16 mouse cellular contexts compared by ENCODE assay signal in genomic region chr10:97536921-97537320, GRCm38 (mm10). TPM values are rescaled to one million over a fixed set of nuclear protein-coding genes. Genes with fewer than 3 reads are reported as not detected.
DNase-seq lines count a peak whose midpoint lies in the region; ATAC-seq and TF ChIP-seq lines count a peak whose summit lies in the region.
"Had no signal": no experiment of that assay in that cellular context is flagged by ENCODE, and none has a peak within 500 bp of the region (broad histone marks: within the 10 kb centered on the region; RNA-seq: fewer than 3 reads in every experiment).

No protein-coding gene starts in this region.

- WGBS in embryonic facial prominence, embryonic 14.5 days = 30% methylated on average over 2 of the region's 2 CpGs
- 44% methylated on average over 2 of the region's 2 CpGs for WGBS in kidney, adult 2 months

- no peak overlapping the region for H3K9ac ChIP-seq in embryonic facial prominence, embryonic 14.5 days (ENCODE audit: low read depth, low read length)

- no peak overlapping the region for H3K4me3 ChIP-seq in embryonic facial prominence, embryonic 14.5 days (ENCODE audit: low read depth, low read length)
- H3K4me3 ChIP-seq in kidney, adult 2 months (ENCODE audit: insufficient read depth, low read depth, low read length) = no peak overlapping the region
- H3K4me3 ChIP-seq: erythroblast, embryonic 14.5 days; layer of hippocampus, adult 2 months had no signal

- no peak for TF ChIP-seq CTCF in kidney, adult 2 months (conservative IDR thresholded peaks at IDR 0.05; ENCODE audit: insufficient read depth, insufficient read length, low read depth, low read length)

- no peak for ATAC-seq in embryonic facial prominence, embryonic 14.5 days (ENCODE audit: low read depth)

- peaks cover 8% of the 10 kb centered on the region; the same call in 1 of the 2 replicates for H3K4me1 ChIP-seq in embryonic facial prominence, embryonic 14.5 days (ENCODE audit: control insufficient read depth, insufficient read depth, low read length)
- H3K4me1 ChIP-seq in kidney, adult 2 months (ENCODE audit: control insufficient read depth, insufficient read depth, low read length) = no peaks in the 10 kb centered on the region

- H3K9me3 ChIP-seq in embryonic facial prominence, embryonic 14.5 days (ENCODE audit: control insufficient read depth, low read length) = no peaks in the 10 kb centered on the region

- no peak for TF ChIP-seq POLR2A in kidney, adult 2 months (IDR thresholded peaks at IDR 0.05; ENCODE audit: low read depth, low read length)

- no peaks in the 10 kb centered on the region for H3K36me3 ChIP-seq in embryonic facial prominence, embryonic 14.5 days (ENCODE audit: control insufficient read depth, insufficient read depth, low read length)
- no peaks in the 10 kb centered on the region for H3K36me3 ChIP-seq in kidney, adult 2 months (ENCODE audit: control insufficient read depth, insufficient read depth, low read length)

- H3K27ac ChIP-seq in embryonic facial prominence, embryonic 14.5 days (replicated peaks; ENCODE audit: low read depth, low read length) = no peak overlapping the region
- H3K27ac ChIP-seq in kidney, adult 2 months (ENCODE audit: insufficient read depth, low read depth, low read length) = no peak overlapping the region
- H3K27ac ChIP-seq: layer of hippocampus, adult 2 months had no signal

- DNase-seq in heart, adult 9 months (ENCODE audit: low spot score in 2 of 2) = peak; percentile 44 to 73
- no peak for DNase-seq in heart, postnatal 14 days
- DNase-seq in adipocyte (ENCODE audit: low spot score) = peak; percentile 22
- peak; percentile 80 for DNase-seq in embryonic facial prominence, embryonic 14.5 days (ENCODE audit: low spot score)
- DNase-seq in lung, postnatal 10 days = peak; percentile 52
- no peak for DNase-seq in adrenal gland, adult 18-20 months (ENCODE audit: low spot score in 2 of 2)
- DNase-seq in left cerebral cortex, postnatal 25 days (ENCODE audit: low spot score in 2 of 2) = no peak
- DNase-seq in kidney, adult 2 months = no peak
- DNase-seq: adrenal gland, postnatal 36 days; cerebellum, adult 11-12 months; kidney, adult 18-20 months had no signal

- H3K27me3 ChIP-seq in embryonic facial prominence, embryonic 14.5 days (replicated peaks; ENCODE audit: control insufficient read depth, insufficient read depth, low read length) = no peaks in the 10 kb centered on the region
- H3K27me3 ChIP-seq in kidney, adult 2 months (replicated peaks; ENCODE audit: control insufficient read depth, insufficient read depth, low read length) = no peaks in the 10 kb centered on the region
- H3K27me3 ChIP-seq: CH12.LX had no signal

- H3K4me2 ChIP-seq in embryonic facial prominence, embryonic 14.5 days (ENCODE audit: low read depth, low read length) = no peak overlapping the region

- intact Hi-C loops in heart, postnatal 14 days (cut with DNase I) = no loop called here
- intact Hi-C loops in left cerebral cortex, postnatal 25 days (cut with DNase I) = no loop called here

RNA-seq across cellular contexts. Expression of gene Lum, which starts 28.0 kb away (rescaled TPM):
- total RNA-seq in heart, postnatal 14 days (2021) = 10 to 100 TPM; 87.3 to 94.1 TPM
- polyA plus RNA-seq in embryonic facial prominence, embryonic 14.5 days (2014; fragmentation: Nextera tagmentation; extraction: Ambion mirVana) = 568 and 584 TPM in 2 replicates
- 10 to 100 TPM; 14.5 to 22.7 TPM for total RNA-seq in adrenal gland, adult 18-20 months (2021)
- total RNA-seq in left cerebral cortex, postnatal 25 days (2021) = 1 to 10 TPM; 1.9 to 2.7 TPM
- polyA plus RNA-seq in kidney, adult 2 months (2012; rRNA removed) = 6.4 and 7.9 TPM in 2 replicates
- total RNA-seq: CH12.LX; hematopoietic stem cell, adult 5-6 weeks; monocyte, adult 5-6 weeks had no signal
- polyA plus RNA-seq: erythroblast, embryonic 14.5 days had no signal

RNA-seq across cellular contexts. Expression of gene Dcn, which starts 57.5 kb away (rescaled TPM):
- 100 to 1,000 TPM; 385 to 442 TPM for total RNA-seq in heart, postnatal 14 days (2021)
- 710 and 776 TPM in 2 replicates for polyA plus RNA-seq in embryonic facial prominence, embryonic 14.5 days (2014; fragmentation: Nextera tagmentation; extraction: Ambion mirVana)
- 100 to 1,000 TPM; 166 to 345 TPM for total RNA-seq in adrenal gland, adult 18-20 months (2021)
- 10 to 100 TPM; 15.9 to 27.7 TPM for total RNA-seq in left cerebral cortex, postnatal 25 days (2021)
- polyA plus RNA-seq in kidney, adult 2 months (2012; rRNA removed) = 97.6 and 106 TPM in 2 replicates
- total RNA-seq: CH12.LX; hematopoietic stem cell, adult 5-6 weeks; monocyte, adult 5-6 weeks had no signal
- polyA plus RNA-seq: erythroblast, embryonic 14.5 days had no signal

Comparison
In these comparisons a context has a peak if more than half of its experiments do, and no peak if none do; other contexts are left out.
1. DNase-seq: peak in heart, adult 9 months (2 of 2), adipocyte (single experiment), embryonic facial prominence, embryonic 14.5 days (single experiment) and lung, postnatal 10 days (single experiment); none in heart, postnatal 14 days (0 of 2), adrenal gland, adult 18-20 months (0 of 2), left cerebral cortex, postnatal 25 days (0 of 2) and kidney, adult 2 months (single experiment).
2. RNA of gene Lum, which starts 28.0 kb away (total RNA-seq): 87.3 to 94.1 TPM in heart, postnatal 14 days and 14.5 to 22.7 TPM in adrenal gland, adult 18-20 months; 1.9 to 2.7 TPM in left cerebral cortex, postnatal 25 days; every median in the first group is over 4 times any median in the second.
3. RNA of gene Dcn, which starts 57.5 kb away (total RNA-seq): 385 to 442 TPM in heart, postnatal 14 days and 166 to 345 TPM in adrenal gland, adult 18-20 months; 15.9 to 27.7 TPM in left cerebral cortex, postnatal 25 days; every median in the first group is over 4 times any median in the second.